Mouse (Mus musculus) embryo, embryonic 10.5 days (tissue): Measurements from ENCODE around the gene Tdrd1.
A peak's percentile ranks its signal among the peaks of the same experiment; 100 is the strongest.
"Not testable (repeated sequence)": the region's sequence is repeated elsewhere in the genome, so short reads cannot be mapped to it uniquely, and the experiment has no call there.

Experiments used
- DNase-seq: peaks from one replicate; pipeline ENCODE4 v3.0.0-alpha.2; 2015; ENCODE audit warnings: low spot score

Gene Tdrd1

GRCm38 (mm10) chr19:56826047-56826631 lies at the start of gene Tdrd1:
Gene Tdrd1, plus strand, starts transcription at chr19:56826209.
- no peak for DNase-seq

GRCm38 (mm10) chr19:56776719-56777382 lies 49.2 kb upstream of the Tdrd1 start:
- peak; percentile 74 for DNase-seq

- DNase-seq, result not testable (repeated sequence)
Observed at GRCm38 (mm10) chr19:56778532-56778931, 47.5 kb upstream of the Tdrd1 start.

GRCm38 (mm10) chr19:56787911-56788310 lies 38.1 kb upstream of the Tdrd1 start:
- no peak for DNase-seq

- DNase-seq, result no peak
Observed at GRCm38 (mm10) chr19:56788952-56789351, 37.1 kb upstream of the Tdrd1 start.

GRCm38 (mm10) chr19:56797376-56797775 lies 28.6 kb upstream of the Tdrd1 start:
- no peak for DNase-seq

- no peak for DNase-seq
Observed at GRCm38 (mm10) chr19:56800226-56800625, 25.8 kb upstream of the Tdrd1 start.

GRCm38 (mm10) chr19:56800930-56801655 lies 24.9 kb upstream of the Tdrd1 start:
- DNase-seq, result no peak

- no peak for DNase-seq
Observed at GRCm38 (mm10) chr19:56801656-56802351, 24.2 kb upstream of the Tdrd1 start.

GRCm38 (mm10) chr19:56802352-56802746 lies 23.7 kb upstream of the Tdrd1 start:
- DNase-seq, result no peak

GRCm38 (mm10) chr19:56805366-56805765 lies 20.6 kb upstream of the Tdrd1 start:
- DNase-seq, result no peak

GRCm38 (mm10) chr19:56807122-56807521 lies 18.9 kb upstream of the Tdrd1 start:
- DNase-seq, result no peak

GRCm38 (mm10) chr19:56808771-56809170 lies 17.2 kb upstream of the Tdrd1 start:
- DNase-seq, result peak; percentile 73

- no peak for DNase-seq
Observed at GRCm38 (mm10) chr19:56810641-56811146, 15.3 kb upstream of the Tdrd1 start.

- DNase-seq, result peak; percentile 76
Observed at GRCm38 (mm10) chr19:56811590-56811989, 14.4 kb upstream of the Tdrd1 start.

GRCm38 (mm10) chr19:56813360-56813759 lies 12.6 kb upstream of the Tdrd1 start:
- DNase-seq, result no peak

GRCm38 (mm10) chr19:56817851-56818526 lies 8.0 kb upstream of the Tdrd1 start:
- no peak for DNase-seq

- DNase-seq, result peak; percentile 42
Observed at GRCm38 (mm10) chr19:56821040-56821797, 4.8 kb upstream of the Tdrd1 start.

- DNase-seq, result peak; percentile 99
Observed at GRCm38 (mm10) chr19:56821798-56822447, 4.1 kb upstream of the Tdrd1 start, which contains the start of gene Ccdc186. Gene Ccdc186, minus strand, starts transcription at chr19:56822190.

GRCm38 (mm10) chr19:56822448-56822836 lies 3.6 kb upstream of the Tdrd1 start:
- DNase-seq, result no peak
